ENCODE assay signal across 8 mouse cellular contexts in the genomic region with DNA sequence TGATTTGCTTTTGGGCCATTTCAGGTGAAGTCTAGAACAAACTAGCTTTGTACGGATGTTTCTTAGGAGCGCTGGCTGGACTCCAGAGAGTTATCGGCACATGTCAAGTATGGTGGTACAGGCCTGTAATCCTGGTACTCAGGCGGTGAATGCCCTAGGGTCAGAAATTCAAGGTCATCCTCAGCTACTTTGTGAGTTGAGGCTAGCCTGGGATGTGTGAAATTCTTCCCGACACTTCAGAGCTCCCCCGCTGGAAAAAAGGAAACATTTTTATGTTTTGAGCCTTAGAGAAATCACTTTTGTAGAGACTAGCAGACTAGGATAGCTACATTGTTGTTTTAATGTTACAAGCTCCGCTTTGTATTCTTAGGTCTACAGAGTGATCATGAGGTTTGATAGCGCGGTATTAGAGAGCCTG. TPM values are rescaled to one million over a fixed set of nuclear protein-coding genes. Genes with fewer than 3 reads are reported as not detected.
A peak's percentile ranks its signal among the peaks of the same experiment; 100 is the strongest.
DNase-seq lines count a peak whose midpoint lies in the region; ATAC-seq lines count a peak whose summit lies in the region.

No protein-coding gene starts in this region.

- peak overlapping the region; percentile 73 for H3K4me2 ChIP-seq in neural tube, embryonic 11.5 days (ENCODE audit: low read depth)
- H3K4me2 ChIP-seq in embryonic facial prominence, embryonic 14.5 days (ENCODE audit: low read depth, low read length), result peak overlapping the region; percentile 74
- peak overlapping the region; percentile 70 for H3K4me2 ChIP-seq in neural tube, embryonic 12.5 days (replicated peaks)

- no peaks in the 10 kb centered on the region for H3K36me3 ChIP-seq in neural tube, embryonic 11.5 days (ENCODE audit: control insufficient read depth, insufficient read depth, low read length)
- peaks cover 7% of the 10 kb centered on the region; the same call in 1 of the 2 replicates for H3K36me3 ChIP-seq in embryonic facial prominence, embryonic 14.5 days (ENCODE audit: control insufficient read depth, insufficient read depth, low read length)
- H3K36me3 ChIP-seq in neural tube, embryonic 12.5 days, result 0 out of 2 replicates have a peak, but pooled peaks cover 6% of the 10 kb centered on the region

- no peak for DNase-seq in neural tube, embryonic 11.5 days (ENCODE audit: low spot score)
- no peak for DNase-seq in neural tube, embryonic 10.5 days (ENCODE audit: extremely low spot score, low spot score)
- no peak for DNase-seq in embryonic facial prominence, embryonic 14.5 days (ENCODE audit: low spot score)
- DNase-seq in kidney, adult 9 months, result peak; percentile 21
- DNase-seq in left cerebral cortex, adult 18-20 months (ENCODE audit: low spot score in 2 of 2), result no peak
- DNase-seq in retina, embryonic 14.5 days (ENCODE audit: low spot score), result no peak
- no peak for DNase-seq in gastrocnemius, postnatal 14 days

- no peaks in the 10 kb centered on the region for H3K9me3 ChIP-seq in neural tube, embryonic 11.5 days (ENCODE audit: control insufficient read depth, low read length)
- H3K9me3 ChIP-seq in embryonic facial prominence, embryonic 14.5 days (ENCODE audit: control insufficient read depth, low read length), result no peaks in the 10 kb centered on the region
- H3K9me3 ChIP-seq in neural tube, embryonic 12.5 days, result no peaks in the 10 kb centered on the region

- ATAC-seq in neural tube, embryonic 11.5 days (ENCODE audit: insufficient read depth, low FRiP score, low TSS enrichment), result no peak
- no peak for ATAC-seq in embryonic facial prominence, embryonic 14.5 days (ENCODE audit: low read depth)
- no peak for ATAC-seq in neural tube, embryonic 12.5 days (ENCODE audit: low FRiP score, low read depth)

- H3K27me3 ChIP-seq in neural tube, embryonic 11.5 days (ENCODE audit: control insufficient read depth, insufficient read depth, low read length), result no peaks in the 10 kb centered on the region
- no peaks in the 10 kb centered on the region for H3K27me3 ChIP-seq in embryonic facial prominence, embryonic 14.5 days (replicated peaks; ENCODE audit: control insufficient read depth, insufficient read depth, low read length)
- no peaks in the 10 kb centered on the region for H3K27me3 ChIP-seq in neural tube, embryonic 12.5 days (replicated peaks)

- 92% methylated on average over 9 of the region's 9 CpGs for WGBS in neural tube, embryonic 11.5 days
- WGBS in embryonic facial prominence, embryonic 14.5 days, result 91% methylated on average over 9 of the region's 9 CpGs
- 88% methylated on average over 9 of the region's 9 CpGs for WGBS in neural tube, embryonic 12.5 days

- no peak overlapping the region for H3K27ac ChIP-seq in neural tube, embryonic 11.5 days (ENCODE audit: low read depth, low read length)
- H3K27ac ChIP-seq in embryonic facial prominence, embryonic 14.5 days (replicated peaks; ENCODE audit: low read depth, low read length), result no peak overlapping the region
- no peak overlapping the region for H3K27ac ChIP-seq in neural tube, embryonic 12.5 days

- no peak overlapping the region; the same call in 1 of the 2 replicates for H3K9ac ChIP-seq in neural tube, embryonic 11.5 days (ENCODE audit: low read length)
- H3K9ac ChIP-seq in embryonic facial prominence, embryonic 14.5 days (ENCODE audit: low read depth, low read length), result peak overlapping the region; percentile 83
- H3K9ac ChIP-seq in neural tube, embryonic 12.5 days, result peak overlapping the region; percentile 59; the same call in 1 of the 2 replicates

- intact Hi-C loops in gastrocnemius, postnatal 14 days (cut with DNase I; ENCODE audit: low total_unique reads), result no loop called here

- H3K4me3 ChIP-seq in neural tube, embryonic 11.5 days (ENCODE audit: low read depth, low read length), result peak overlapping the region; percentile 56
- peak overlapping the region; percentile 66 for H3K4me3 ChIP-seq in embryonic facial prominence, embryonic 14.5 days (ENCODE audit: low read depth, low read length)
- peak overlapping the region; percentile 63 for H3K4me3 ChIP-seq in neural tube, embryonic 12.5 days

- H3K4me1 ChIP-seq in neural tube, embryonic 11.5 days (ENCODE audit: control insufficient read depth, insufficient read depth, low read length), result peaks cover 9% of the 10 kb centered on the region
- H3K4me1 ChIP-seq in embryonic facial prominence, embryonic 14.5 days (ENCODE audit: control insufficient read depth, insufficient read depth, low read length), result peaks cover 21% of the 10 kb centered on the region
- peaks cover 15% of the 10 kb centered on the region for H3K4me1 ChIP-seq in neural tube, embryonic 12.5 days

RNA-seq across cellular contexts. Expression of a gene that starts 1.1 kb away (rescaled TPM):
- polyA plus RNA-seq in neural tube, embryonic 11.5 days (2014; fragmentation: Nextera tagmentation; extraction: Ambion mirVana), result 153 and 156 TPM in 2 replicates
- 124 and 130 TPM in 2 replicates for polyA plus RNA-seq in embryonic facial prominence, embryonic 14.5 days (2014; fragmentation: Nextera tagmentation; extraction: Ambion mirVana)
- 118 and 127 TPM in 2 replicates for polyA plus RNA-seq in neural tube, embryonic 12.5 days (2016; fragmentation: Nextera tagmentation; extraction: Ambion mirVana)
- total RNA-seq in left cerebral cortex, adult 18-20 months (2021), result 10 to 100 TPM; 88.2 to 97.0 TPM
- 10 to 100 TPM; 67.2 to 69.8 TPM for total RNA-seq in gastrocnemius, postnatal 14 days (2021)
